Mouse (Mus musculus): ENCODE measurements around the gene Fcgr3.
"Not testable (repeated sequence)": the region's sequence is repeated elsewhere in the genome, so short reads cannot be mapped to it uniquely, and the experiment has no call there.

DNA sequence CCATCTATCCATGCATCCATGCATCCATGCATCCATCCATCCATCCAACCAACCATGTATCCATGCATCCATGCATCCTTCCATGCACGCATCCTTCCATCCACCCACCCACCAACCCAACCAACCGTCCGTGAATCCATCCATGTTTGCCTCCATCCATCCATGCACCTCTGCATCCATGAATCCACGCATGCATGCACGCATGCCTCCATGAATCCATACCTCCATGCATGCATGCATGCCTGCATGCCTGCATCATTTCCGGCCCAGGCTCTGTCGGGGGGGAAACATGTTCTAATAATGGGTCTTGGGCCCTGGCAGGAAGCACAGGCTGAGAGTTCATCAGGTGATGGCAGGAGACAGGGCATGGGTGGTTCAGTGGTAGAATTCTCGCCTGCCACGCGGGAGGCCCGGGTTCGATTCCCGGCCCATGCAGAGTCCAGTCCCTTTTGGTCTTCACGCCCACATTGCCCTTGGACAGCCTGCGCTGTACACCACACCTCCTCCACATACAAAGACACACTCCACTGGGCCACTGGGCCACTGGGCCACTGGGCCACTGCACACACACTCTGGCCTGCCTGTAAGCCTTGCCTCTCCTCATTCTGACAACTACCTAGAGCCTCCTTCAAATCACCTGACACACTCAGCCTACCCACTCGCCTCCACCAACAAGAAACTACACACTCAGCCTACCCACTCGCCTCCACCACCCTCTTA is 16.9 kb upstream of the Fcgr3 start:
- TF ChIP-seq GATA1, TAL1 (IDR thresholded peaks at IDR 0.05; ENCODE audit: low read length): not testable (repeated sequence)

Measured in erythroblast, embryonic 14.5 days (primary cell).